Mouse (Mus musculus) adrenal gland, postnatal 0 days (tissue): ENCODE data around the gene Pclo. TPM values are rescaled to one million over a fixed set of nuclear protein-coding genes. Genes with fewer than 3 reads are reported as not detected.

ENCODE experiments used
- polyA plus RNA-seq: library from polyadenylated mRNA; unstranded; fragments of >200 nt; fragmentation: Nextera tagmentation; extraction: Ambion mirVana; gene quantifications from 2 replicates; pipeline ENCODE4 v1.2.1, GENCODE M21; 2015

Pclo gene
- 2.3 and 3.0 TPM in 2 replicates for polyA plus RNA-seq

DNA sequence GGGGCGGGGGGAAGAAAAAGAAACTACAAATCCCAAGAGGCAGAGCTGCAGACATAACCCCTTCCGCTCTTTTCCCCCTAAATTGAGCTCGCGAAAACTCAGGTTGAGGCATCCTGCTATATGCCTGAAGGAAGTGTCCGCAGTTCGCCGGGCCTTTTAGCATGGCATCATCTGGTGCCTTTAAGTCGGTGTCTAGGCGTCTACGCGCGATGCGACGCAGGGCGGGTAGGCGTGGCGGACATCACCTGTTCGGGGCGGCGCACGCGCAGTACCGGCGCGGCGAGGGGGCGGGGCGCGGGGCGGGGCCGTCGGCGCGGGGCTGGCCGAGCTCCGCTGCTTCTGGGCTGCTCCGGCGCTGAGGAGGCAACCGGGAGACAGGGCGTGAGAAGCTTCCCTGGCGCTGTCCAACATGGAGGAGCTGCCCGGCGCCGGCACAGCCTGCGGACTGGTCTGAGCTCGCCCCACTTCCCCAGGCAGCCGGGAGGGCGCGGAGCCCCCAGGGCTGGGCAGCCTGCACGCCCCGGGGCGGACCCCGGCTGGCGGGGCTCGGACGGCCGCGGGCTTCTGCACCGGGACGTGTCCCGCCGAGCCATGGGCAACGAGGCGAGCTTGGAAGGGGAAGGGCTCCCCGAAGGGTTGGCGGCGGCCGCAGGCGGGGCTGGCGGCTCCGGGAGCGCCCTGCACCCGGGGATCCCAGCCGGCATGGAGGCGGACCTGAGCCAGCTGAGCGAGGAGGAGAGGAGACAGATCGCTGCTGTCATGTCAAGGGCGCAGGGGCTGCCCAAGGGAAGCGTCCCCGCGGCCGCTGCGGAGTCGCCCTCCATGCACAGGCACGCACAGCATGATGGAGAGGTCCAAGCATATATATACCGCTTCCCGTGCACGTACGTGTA lies at the start of gene Pclo:
Pclo (plus strand) TSS at position 288 of the 893 bp plus-strand sequence.

